ENCODE assay signal across 8 mouse cellular contexts in the genomic region with DNA sequence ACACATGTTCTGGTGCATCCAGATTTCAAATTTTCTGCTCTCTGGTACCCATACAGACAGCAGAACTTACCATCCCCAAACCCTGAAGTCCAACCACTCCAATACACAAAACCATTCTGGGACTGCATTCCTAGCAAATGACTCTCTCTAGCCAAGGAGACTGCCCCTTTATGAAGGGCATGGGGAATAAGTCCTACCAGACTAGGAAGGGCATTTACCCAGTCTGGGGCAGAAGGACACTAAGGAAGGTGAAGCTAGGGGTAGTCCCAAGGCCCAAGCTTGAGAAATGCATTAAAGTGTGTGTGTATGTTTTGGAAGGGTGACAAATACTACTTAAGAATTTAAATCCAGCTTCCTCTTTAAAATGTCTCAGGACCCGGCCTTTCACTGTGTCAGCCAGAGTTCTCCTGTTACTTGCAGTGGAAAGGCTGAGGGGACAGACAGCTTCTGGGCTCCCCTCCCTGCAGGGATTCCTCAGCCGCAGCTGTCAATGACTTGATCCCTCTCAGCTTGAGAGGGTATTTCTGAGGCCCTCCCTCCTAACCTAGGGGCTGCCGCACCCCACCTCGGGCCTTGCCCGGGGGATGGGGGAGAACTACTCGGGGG.
DNase-seq lines count a peak whose midpoint lies in the region; ATAC-seq and TF ChIP-seq lines count a peak whose summit lies in the region.

No protein-coding gene starts in this region.

- H3K9me3 ChIP-seq in hindbrain, embryonic 13.5 days = no peaks in the 10 kb centered on the region
- H3K9me3 ChIP-seq in lung, embryonic 14.5 days (ENCODE audit: low read depth, low read length) = no peaks in the 10 kb centered on the region

- H3K4me3 ChIP-seq in cortical plate, adult 2 months (ENCODE audit: insufficient read depth, low read length) = peak overlapping the region; percentile 43
- H3K4me3 ChIP-seq in hindbrain, embryonic 13.5 days = peak overlapping the region; percentile 75
- peak overlapping the region; percentile 68 for H3K4me3 ChIP-seq in lung, embryonic 14.5 days (ENCODE audit: low read depth, low read length)

- H3K36me3 ChIP-seq in hindbrain, embryonic 13.5 days = no peaks in the 10 kb centered on the region
- no peaks in the 10 kb centered on the region for H3K36me3 ChIP-seq in lung, embryonic 14.5 days (ENCODE audit: insufficient read depth)

- peaks cover 4% of the 10 kb centered on the region for H3K4me1 ChIP-seq in cortical plate, adult 2 months (ENCODE audit: control insufficient read depth, insufficient read depth, low read length)
- peaks cover 63% of the 10 kb centered on the region for H3K4me1 ChIP-seq in hindbrain, embryonic 13.5 days (replicated peaks)
- H3K4me1 ChIP-seq in lung, embryonic 14.5 days (ENCODE audit: insufficient read depth) = peaks cover 21% of the 10 kb centered on the region

- H3K9ac ChIP-seq in hindbrain, embryonic 13.5 days = peak overlapping the region; percentile 94
- H3K9ac ChIP-seq in lung, embryonic 14.5 days = peak overlapping the region; percentile 78

- peak overlapping the region; percentile 95 for H3K4me2 ChIP-seq in hindbrain, embryonic 13.5 days
- peak overlapping the region; percentile 92 for H3K4me2 ChIP-seq in lung, embryonic 14.5 days

- H3K27ac ChIP-seq in cortical plate, adult 2 months (ENCODE audit: insufficient read depth, low read length) = peak overlapping the region; percentile 53; the same call in 1 of the 2 replicates
- peak overlapping the region; percentile 86 for H3K27ac ChIP-seq in hindbrain, embryonic 13.5 days
- H3K27ac ChIP-seq in lung, embryonic 14.5 days (ENCODE audit: low read depth) = peak overlapping the region; percentile 75

- DNase-seq in heart, adult 11 months = peak; percentile 91
- DNase-seq in heart, adult 9 months (ENCODE audit: low spot score in 2 of 2) = no peak
- peak; percentile 72 for DNase-seq in lung, embryonic 14.5 days
- peak; percentile 60 for DNase-seq in retina, postnatal 1 day
- DNase-seq in thymus, postnatal 14 days = no peak
- DNase-seq in layer of hippocampus, adult 8-10 months (ENCODE audit: low spot score in 2 of 2) = no peak

- TF ChIP-seq POLR2A in cortical plate, adult 2 months (IDR thresholded peaks at IDR 0.05; ENCODE audit: extremely low read depth, insufficient read depth, low read length) = no peak

- TF ChIP-seq CTCF in cortical plate, adult 2 months (IDR thresholded peaks at IDR 0.05; ENCODE audit: extremely low read depth, insufficient read depth, low read length) = no peak
- no peak for TF ChIP-seq CTCF in lung, embryonic 14.5 days (IDR thresholded peaks at IDR 0.05; ENCODE audit: low read depth)

- peaks cover 48% of the 10 kb centered on the region for H3K27me3 ChIP-seq in hindbrain, embryonic 13.5 days
- H3K27me3 ChIP-seq in lung, embryonic 14.5 days (ENCODE audit: insufficient read depth, low read length) = no peaks in the 10 kb centered on the region; the same call in 1 of the 2 replicates

- WGBS in hindbrain, embryonic 13.5 days = 0% methylated on average over 6 of the region's 6 CpGs
- 2% methylated on average over 6 of the region's 6 CpGs for WGBS in lung, embryonic 14.5 days

- peak; percentile 1; the same call in 1 of the 2 replicates for ATAC-seq in hindbrain, embryonic 13.5 days (ENCODE audit: low FRiP score)
- peak; percentile 30; the same call in 1 of the 2 replicates for ATAC-seq in lung, embryonic 14.5 days (ENCODE audit: insufficient read depth)

Comparison
In these comparisons a context has a peak if more than half of its experiments do, and no peak if none do; other contexts are left out.
1. DNase-seq: peak in heart, adult 11 months (single experiment), lung, embryonic 14.5 days (single experiment) and retina, postnatal 1 day (single experiment); none in heart, adult 9 months (0 of 2), thymus, postnatal 14 days (single experiment) and layer of hippocampus, adult 8-10 months (0 of 2).
2. Peak in every context shown above with its lines, with median percentiles within 50 percentile points of each other: H3K27ac ChIP-seq and H3K4me3 ChIP-seq.